Mouse (Mus musculus) brain, embryonic 14.5 days (tissue): ENCODE results near the gene Tead4.

Experiments
- CTCF ChIP-seq: fragments of 200-500 bp; IDR thresholded peaks from 2 replicates; pipeline ENCODE4 v1.5.1; 2012; ENCODE audit warnings: inconsistent platforms, mild to moderate bottlenecking, moderate library complexity, borderline replicate concordance; ENCODE audit not compliant: insufficient read depth, insufficient read length; ENCODE audit errors: extremely low read depth
- POLR2A ChIP-seq: fragments of 200-500 bp; IDR thresholded peaks from 2 replicates; pipeline ENCODE4 v1.6.1; 2012; ENCODE audit warnings: mild to moderate bottlenecking, inconsistent platforms, borderline replicate concordance; ENCODE audit not compliant: poor library complexity, insufficient read depth, insufficient read length, severe bottlenecking; ENCODE audit errors: extremely low read depth

DNA sequence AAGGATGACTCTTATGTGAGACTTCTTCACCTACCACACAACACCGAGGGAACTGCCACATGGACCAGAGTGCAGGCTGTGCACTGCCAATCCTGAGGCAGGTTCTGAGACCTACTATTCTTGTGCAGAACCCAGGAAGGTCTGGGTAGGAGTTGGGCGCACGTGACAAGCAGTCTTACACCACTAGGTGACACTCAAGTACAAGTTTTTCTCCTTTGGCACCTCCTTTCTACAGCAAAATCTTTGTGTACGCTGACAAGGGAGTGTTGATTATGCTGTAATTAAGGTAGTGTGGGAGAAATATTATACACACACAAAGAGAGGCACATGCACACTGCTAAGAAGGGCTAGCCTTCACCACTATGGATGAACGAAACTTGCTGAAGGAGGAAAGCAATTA, 66.4 kb downstream of the Tead4 start:
- peak; percentile 74; the same call in 1 of the 2 replicates for TF ChIP-seq CTCF
- TF ChIP-seq POLR2A, result no peak
